Mouse (Mus musculus): ENCODE data around the gene Dync1li2.

The Dync1li2 gene

GRCm38 (mm10) chr8:104442299-104443124 lies at the start of gene Dync1li2:
Gene Dync1li2 (minus strand): TSS chr8:104443047.
- in situ Hi-C loops (cut with MboI; ENCODE audit: unreplicated experiment in 2 of 2) = loop anchor here (5.0 to 10.0 kb wide), 4 partner anchors 92 to 348 kb away; partner anchors contain the start of genes Car7 (in 1 of the 2) and Nae1 (in 1 of the 2)

DNA sequence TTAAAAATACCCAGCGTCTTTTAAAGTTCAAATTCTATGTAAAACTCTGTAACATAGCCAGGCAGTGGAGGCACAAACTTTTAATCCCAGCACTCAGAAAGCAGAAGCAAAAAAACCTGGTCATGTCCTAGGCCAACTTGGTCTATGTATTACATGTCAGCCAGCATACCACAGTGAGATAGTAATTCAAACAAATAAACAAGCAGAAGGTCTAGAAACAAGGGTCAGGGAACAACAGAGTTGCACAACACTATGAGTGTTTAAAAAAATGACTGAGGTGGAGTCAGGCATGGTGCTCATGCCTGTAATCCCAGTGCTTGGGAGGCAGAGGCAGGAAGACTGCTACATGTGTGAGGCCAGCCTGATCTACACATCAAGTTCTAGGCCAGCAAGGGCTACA lies 36.2 kb upstream of the Dync1li2 start:
- in situ Hi-C loops (cut with MboI; ENCODE audit: unreplicated experiment in 2 of 2) = no loop called here

DNA sequence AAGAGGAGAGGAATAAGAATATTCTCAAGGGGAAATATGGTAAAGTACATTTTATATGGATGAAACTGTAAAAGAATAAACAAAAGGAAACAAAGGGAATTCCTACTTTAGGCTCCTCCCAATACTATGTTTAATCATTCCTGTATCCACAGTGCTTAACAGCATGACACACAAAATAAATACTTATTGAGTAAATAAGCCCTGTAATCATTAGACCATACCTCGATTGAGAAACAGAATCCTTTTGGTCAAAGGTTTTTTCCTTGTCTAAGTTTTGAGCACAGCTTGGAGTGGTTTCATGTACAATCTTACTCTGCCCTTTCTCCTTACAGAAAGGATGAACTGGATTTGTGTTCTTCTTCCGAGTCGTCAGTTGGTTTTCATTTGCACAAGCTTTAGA lies 29.6 kb upstream of the Dync1li2 start:
- in situ Hi-C loops (cut with MboI; ENCODE audit: unreplicated experiment in 2 of 2) = no loop called here

DNA sequence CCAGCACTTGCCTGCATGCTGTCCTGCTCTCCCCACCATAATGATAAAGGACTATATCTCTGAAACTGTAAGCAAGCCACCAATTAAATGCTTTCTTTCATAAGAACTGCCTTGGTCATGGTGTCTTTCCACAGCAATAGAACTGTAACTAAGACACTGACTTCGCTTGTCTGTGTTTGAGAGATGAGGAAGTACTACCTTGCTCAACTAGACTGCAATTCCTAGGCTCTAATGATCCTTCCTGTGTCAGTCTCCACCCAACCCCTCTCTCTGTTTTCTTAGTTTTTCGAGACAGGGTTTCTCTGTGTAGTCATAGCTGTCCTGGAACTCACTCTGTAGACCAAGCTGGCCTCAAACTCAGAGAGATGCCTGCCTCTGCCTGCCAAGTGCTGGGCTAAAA lies 24.6 kb upstream of the Dync1li2 start:
- in situ Hi-C loops (cut with MboI; ENCODE audit: unreplicated experiment in 2 of 2) = no loop called here

GRCm38 (mm10) chr8:104452177-104452576 lies 9.3 kb upstream of the Dync1li2 start:
- in situ Hi-C loops (cut with MboI; ENCODE audit: unreplicated experiment in 2 of 2) = no loop called here

- in situ Hi-C loops (cut with MboI; ENCODE audit: unreplicated experiment in 2 of 2) = loop anchor here in 1 of 2 experiments (10.0 kb wide), 3 partner anchors 86 to 354 kb away; partner anchors contain the start of genes Car7 and Nae1
Observed at GRCm38 (mm10) chr8:104448796-104449195, 5.9 kb upstream of the Dync1li2 start.

DNA sequence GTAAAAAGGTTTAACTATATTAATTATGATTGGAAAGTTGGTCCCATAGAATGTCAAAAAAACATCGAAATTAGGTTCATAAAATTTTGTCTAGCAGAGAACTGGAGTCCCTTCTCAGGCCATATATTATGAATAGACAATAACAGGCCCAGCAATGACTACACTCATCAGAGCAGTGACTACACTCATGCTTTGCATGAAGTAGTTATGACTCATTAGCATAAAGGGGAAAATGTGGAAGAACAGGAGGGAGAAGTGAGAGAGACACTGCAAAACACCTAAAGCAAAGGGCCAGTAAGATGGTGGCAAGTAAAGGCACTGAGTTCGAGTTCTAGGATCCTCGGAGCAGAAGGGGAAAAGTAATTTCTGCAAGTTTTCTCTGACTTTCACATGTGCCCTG lies 3.2 kb upstream of the Dync1li2 start:
- in situ Hi-C loops (cut with MboI; ENCODE audit: unreplicated experiment in 2 of 2) = loop anchor here in 1 of 2 experiments (10.0 kb wide), 3 partner anchors 89 to 351 kb away; partner anchors contain the start of genes Car7 and Nae1

GRCm38 (mm10) chr8:104445248-104445647 lies 2.4 kb upstream of the Dync1li2 start:
- in situ Hi-C loops (cut with MboI; ENCODE audit: unreplicated experiment in 2 of 2) = loop anchor here in 1 of 2 experiments (10.0 kb wide), 3 partner anchors 90 to 350 kb away; partner anchors contain the start of genes Car7 and Nae1

DNA sequence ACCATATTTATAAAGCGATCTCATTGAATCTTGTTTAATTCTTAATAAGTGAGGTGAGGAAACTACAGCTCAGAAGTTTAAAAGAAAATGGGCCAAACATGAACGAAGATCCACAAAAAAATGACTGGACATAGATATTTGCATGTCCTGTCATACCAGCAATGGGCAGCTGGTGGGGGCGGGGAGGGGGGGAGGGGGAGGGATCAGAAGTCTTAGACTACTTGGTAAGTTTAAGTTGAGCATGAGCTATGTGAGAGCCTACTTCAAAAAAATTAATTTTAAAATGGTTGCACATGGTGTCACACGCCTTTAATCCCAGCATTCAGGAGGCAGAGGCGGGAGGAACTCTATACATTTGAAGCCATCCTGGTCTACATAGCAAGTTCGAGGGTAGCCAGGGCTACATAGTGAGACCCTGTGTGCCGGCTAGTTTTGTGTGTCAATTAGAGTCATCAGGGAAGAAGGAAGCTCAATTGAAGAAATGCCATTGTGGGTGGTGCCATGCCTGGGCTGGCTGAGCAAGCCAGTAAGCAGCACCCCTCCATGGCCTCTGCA lies 355 bp upstream of the Dync1li2 start:
- in situ Hi-C loops (cut with MboI; ENCODE audit: unreplicated experiment in 2 of 2) = loop anchor here (5.0 to 10.0 kb wide), 4 partner anchors 92 to 348 kb away; partner anchors contain the start of genes Car7 (in 1 of the 2) and Nae1 (in 1 of the 2)

DNA sequence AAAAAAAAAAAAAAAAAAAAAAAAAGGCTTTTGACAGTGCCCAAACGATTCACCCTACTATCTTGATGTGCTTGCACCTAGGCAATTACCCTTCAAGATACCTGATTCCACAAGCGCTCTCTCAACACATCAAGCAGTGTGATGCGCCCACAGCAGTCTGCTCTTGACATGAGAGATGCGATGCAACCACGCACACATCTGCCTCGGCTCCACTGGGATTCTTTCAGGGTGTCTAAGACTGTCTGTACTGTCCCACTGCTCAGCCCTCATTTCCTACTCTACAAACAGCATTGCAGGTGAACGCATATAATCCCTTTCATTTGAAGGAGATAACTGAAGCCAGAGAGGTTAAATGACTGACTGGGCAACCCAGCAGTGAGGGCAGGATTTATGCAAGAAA lies 1.2 kb downstream of the Dync1li2 start:
- in situ Hi-C loops (cut with MboI; ENCODE audit: unreplicated experiment in 2 of 2) = loop anchor here (5.0 to 10.0 kb wide), 4 partner anchors 93 to 347 kb away; partner anchors contain the start of genes Car7 (in 1 of the 2) and Nae1 (in 1 of the 2)

- in situ Hi-C loops (cut with MboI; ENCODE audit: unreplicated experiment in 2 of 2) = loop anchor here in 1 of 2 experiments (5.0 kb wide), 1 partner anchor 97 kb away; no protein-coding TSS in a partner anchor
Observed at GRCm38 (mm10) chr8:104439461-104439860, 3.4 kb downstream of the Dync1li2 start.

- in situ Hi-C loops (cut with MboI; ENCODE audit: unreplicated experiment in 2 of 2) = loop anchor here in 1 of 2 experiments (5.0 kb wide), 1 partner anchor 95 kb away; no protein-coding TSS in a partner anchor
Observed at GRCm38 (mm10) chr8:104437494-104438135, 5.2 kb downstream of the Dync1li2 start.

- in situ Hi-C loops (cut with MboI; ENCODE audit: unreplicated experiment in 2 of 2) = loop anchor here in 1 of 2 experiments (5.0 kb wide), 1 partner anchor 94 kb away; no protein-coding TSS in a partner anchor
Observed at GRCm38 (mm10) chr8:104436591-104436990, 6.3 kb downstream of the Dync1li2 start.

DNA sequence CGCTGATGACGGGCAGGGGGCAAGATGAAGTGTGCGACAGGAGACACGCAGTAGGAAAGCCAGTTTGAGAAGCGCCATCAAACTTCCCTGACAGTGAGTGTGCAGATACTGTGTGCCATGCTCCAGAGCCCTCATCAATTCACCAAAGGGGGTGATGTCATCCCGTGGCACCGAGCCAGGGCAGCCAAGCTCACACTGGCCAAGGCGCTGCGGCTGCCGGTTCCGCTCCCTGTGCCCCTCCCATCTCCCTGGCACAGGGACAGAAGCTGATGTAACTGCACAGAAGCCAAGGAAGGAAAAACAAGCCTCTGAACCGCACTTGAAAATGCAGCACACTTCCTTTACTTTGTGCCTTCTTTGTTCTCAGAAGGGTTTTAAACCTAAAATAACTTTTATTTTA lies 6.8 kb downstream of the Dync1li2 start:
- in situ Hi-C loops (cut with MboI; ENCODE audit: unreplicated experiment in 2 of 2) = loop anchor here in 1 of 2 experiments (5.0 kb wide), 1 partner anchor 94 kb away; no protein-coding TSS in a partner anchor

DNA sequence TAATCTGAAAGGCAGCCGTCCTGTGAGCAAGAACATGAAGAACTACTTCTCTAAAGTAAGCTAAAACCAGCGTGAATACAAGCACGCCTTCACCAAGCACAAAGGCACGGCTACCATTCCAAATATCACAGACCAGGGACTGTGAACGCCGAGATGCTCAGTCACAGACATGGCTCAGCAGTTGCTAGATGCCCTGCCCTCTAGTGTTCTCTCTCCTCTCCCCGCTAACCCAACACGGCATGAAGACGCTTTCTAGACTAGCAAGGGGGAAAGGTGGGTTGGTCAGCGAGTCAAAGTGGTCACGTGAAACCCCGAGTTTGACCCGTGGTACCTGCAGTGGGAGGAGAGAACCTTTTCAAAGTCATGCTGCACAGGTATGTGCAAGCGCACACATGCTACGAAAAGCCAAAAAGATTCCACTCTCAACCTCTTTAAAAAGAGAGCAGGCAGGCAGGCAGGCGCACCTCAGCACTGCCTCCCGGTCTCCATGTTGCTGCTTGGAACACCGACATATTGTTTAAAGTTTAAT lies 8.0 kb downstream of the Dync1li2 start:
- in situ Hi-C loops (cut with MboI; ENCODE audit: unreplicated experiment in 2 of 2) = loop anchor here in 1 of 2 experiments (5.0 kb wide), 1 partner anchor 93 kb away; no protein-coding TSS in a partner anchor

DNA sequence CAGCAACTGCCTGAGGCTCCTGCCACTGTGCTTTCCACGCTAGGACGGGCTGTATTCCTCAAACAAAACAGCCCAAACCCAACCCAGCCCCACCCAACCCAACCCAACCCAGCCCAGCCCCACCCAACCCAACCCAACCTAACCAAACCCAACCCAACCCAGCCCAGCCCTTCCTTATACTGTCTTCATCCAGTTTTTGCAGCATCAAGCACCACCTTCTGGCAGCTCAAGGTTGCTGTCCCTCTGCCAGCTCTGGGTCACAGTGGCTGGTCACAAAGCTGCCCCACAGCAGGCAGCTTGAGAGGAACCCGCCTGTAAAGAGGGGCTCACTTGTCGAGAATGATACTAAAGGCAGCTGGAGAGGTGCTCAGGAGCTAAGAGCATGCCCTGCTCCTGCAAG lies 8.6 kb downstream of the Dync1li2 start:
- in situ Hi-C loops (cut with MboI; ENCODE audit: unreplicated experiment in 2 of 2) = no loop called here

DNA sequence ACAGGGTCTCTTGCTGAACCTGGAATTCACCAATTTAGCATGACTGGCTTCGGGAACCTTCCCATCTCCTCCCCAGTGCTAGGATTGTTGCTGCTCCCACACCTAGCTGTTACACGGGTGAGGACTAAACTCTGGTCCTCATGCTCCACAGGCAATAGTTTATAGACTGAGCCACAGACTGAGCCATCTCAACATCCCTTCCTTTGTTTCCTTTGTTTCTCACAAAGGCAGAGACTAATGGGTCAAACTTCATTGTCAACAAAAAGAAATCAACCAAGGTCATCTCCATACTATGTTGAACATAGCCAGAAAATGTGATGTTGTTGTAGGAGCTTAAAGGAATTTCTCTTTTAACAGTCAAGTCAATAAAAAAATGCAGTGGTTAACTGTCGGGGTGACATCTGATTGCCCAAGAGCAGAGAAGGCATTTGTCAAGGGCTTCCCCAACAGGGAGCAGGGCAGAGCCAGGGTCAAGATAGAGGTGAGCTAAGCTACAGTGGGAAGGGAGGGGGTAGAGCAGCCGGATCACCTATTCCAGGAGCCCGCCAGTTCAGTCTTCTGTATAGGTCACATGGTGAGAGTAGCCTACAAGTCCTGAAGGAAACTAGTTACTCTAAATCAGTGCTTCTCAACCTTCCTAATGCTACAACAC lies 9.5 kb downstream of the Dync1li2 start:
- in situ Hi-C loops (cut with MboI; ENCODE audit: unreplicated experiment in 2 of 2) = no loop called here

GRCm38 (mm10) chr8:104432656-104433055 lies 10.2 kb downstream of the Dync1li2 start:
- in situ Hi-C loops (cut with MboI; ENCODE audit: unreplicated experiment in 2 of 2) = no loop called here

DNA sequence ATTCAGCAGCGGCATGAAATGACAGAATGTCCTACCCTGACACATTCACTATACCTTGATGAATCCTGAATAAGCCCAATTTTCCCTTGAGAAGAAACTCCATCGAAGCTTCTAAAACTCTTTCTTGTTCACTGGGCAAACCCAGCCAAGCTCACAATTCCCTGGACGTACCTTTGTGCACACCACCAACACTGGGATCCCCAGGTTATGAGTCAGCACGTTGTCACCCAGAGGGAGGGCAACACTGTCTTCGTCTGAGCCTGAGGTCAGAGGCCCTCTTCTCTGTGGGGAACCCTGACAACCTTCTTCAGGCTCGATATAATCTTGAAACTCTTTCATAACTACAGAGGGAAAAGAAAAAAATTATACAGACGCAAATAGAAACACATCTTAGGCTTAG lies 12.6 kb downstream of the Dync1li2 start:
- in situ Hi-C loops (cut with MboI; ENCODE audit: unreplicated experiment in 2 of 2) = no loop called here

DNA sequence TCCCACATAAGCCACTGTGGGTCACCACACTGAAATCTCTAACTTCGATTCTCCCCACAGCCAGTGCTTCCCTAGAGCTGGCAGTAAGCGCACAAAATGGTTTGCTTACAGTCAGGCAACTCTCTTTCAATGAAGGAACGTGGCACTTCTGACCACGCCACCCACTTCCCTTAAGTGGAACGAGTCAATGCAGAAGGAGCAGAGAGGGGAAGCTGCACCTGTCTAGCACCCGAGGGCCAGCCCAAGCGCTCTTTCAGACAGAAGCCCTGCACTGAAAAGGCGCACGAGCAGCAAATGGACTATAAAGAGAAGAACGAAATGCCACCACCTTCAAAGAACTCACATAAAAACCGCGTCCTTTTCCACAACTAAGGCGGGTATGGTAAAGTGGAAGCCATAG lies 15.1 kb downstream of the Dync1li2 start:
- in situ Hi-C loops (cut with MboI; ENCODE audit: unreplicated experiment in 2 of 2) = no loop called here
